Mouse (Mus musculus) hematopoietic multipotent progenitor cell, adult 10-12 weeks (in vitro differentiated cells): ENCODE data around the gene Ankrd2. TPM values are rescaled to one million over a fixed set of nuclear protein-coding genes. Genes with fewer than 3 reads are reported as not detected.

Experiments used
- polyA plus RNA-seq: library from polyadenylated mRNA; stranded (reverse); fragments of >175 nt; gene quantifications from 2 replicates; pipeline ENCODE4 v1.2.3, GENCODE M21; 2012; ENCODE audit warnings: low replicate concordance

Gene Ankrd2
- 0.88 and 2.3 TPM in 2 replicates for polyA plus RNA-seq

DNA sequence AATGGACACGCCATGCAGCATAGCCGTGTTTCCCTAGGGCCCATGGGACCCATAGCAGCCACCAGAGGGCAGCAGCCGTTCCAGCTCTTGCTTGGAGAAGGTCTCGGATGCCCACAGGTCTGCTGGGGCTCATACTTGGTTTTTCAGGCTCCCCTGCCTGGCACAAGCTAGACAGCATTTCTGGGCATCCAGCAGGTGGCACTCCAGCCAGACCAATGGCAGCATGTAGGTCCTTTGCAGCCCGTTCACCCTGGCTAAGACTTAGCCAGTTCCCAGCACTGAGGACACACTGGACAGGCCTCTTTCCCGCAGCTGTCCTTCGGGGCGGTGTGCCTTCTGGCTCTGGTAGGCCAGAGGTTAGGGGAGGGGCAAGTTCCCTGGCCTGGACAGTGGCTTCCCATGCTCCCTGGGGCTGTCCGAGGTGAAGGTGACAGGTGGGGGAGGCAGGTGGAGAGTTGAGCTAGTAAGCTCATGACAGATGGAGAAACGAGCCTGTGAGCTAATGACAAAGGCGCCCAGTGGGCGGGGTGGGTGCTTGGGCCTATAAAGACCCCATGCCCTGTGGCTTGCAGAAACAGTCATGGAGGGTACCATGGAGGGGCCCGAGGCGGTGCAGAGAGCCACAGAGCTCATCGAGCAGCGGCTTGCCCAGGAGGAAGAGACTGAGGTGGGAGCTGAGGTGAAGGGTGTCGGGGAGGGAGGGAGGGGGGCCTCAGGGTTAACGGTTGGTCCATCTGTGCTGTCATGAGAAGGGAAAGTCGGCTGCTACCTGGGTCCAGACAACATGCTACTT lies at the start of gene Ankrd2:
Gene Ankrd2, plus strand, starts transcription at position 545 of the 793 bp plus-strand sequence.

DNA sequence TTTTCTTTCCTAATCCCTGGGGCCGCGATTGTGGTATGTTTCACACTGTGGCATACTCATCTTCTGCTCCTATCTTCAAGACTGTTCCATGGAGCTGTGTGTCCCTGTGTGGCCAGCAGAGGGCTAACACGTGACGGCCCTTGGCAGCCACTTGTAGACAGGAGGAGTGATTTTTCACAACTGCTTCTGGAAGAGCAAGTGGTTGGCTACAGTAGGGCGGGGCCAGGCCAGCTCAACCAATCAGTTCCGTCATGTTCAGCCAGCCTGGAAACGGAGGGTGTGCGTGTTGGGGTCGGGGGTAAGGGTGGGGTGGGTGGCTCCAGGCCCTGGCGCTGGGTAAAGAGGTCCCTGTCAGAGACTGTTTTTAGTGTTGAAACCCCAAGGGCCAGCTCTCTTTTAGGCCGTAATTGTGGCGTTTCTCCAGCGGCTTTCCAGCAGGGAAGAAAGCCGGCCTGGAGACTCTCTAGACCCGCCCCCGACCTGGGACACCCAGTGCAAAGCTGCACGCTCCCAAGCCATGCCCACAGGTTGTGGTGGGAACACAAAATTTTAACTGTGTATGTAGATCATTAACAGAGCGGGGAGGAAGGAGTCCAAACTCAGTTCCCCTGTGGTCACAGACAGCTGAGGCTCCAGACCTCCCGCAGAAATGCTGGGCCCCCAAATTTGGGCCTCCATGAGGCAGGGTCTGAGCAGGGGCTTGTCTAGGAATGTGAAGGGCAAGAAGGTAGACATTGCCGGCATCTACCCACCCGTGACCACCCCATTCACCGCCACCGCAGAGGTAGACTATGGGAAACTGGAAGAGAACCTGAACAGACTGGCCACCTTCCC lies 9.7 kb downstream of the Ankrd2 start, which contains the start of gene Hoga1:
Gene Hoga1, plus strand, starts transcription at position 342 of the 834 bp plus-strand sequence.

DNA sequence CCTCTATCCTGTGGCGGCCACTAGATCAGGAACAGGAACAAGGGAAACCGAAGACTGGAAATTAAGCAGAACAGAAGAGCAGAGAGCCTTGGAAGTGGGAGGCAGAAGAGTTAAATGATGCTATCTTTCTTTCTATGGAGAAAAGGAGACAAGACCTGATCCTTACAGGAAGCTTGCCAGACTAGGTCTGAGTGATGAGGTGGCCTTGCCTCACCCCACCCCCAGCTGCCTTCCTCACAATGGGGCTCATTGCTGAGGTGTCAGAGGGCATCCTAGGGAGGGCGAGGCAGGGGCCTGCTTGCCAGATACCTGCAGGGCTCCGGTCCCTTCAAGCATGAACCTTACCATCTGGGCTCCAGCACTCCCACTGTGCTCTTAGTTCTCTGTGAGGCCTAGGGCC lies 16.1 kb downstream of the Ankrd2 start, which contains the start of gene 4933411K16Rik:
Gene 4933411K16Rik, plus strand, starts transcription at position 301 of the 400 bp plus-strand sequence.

DNA sequence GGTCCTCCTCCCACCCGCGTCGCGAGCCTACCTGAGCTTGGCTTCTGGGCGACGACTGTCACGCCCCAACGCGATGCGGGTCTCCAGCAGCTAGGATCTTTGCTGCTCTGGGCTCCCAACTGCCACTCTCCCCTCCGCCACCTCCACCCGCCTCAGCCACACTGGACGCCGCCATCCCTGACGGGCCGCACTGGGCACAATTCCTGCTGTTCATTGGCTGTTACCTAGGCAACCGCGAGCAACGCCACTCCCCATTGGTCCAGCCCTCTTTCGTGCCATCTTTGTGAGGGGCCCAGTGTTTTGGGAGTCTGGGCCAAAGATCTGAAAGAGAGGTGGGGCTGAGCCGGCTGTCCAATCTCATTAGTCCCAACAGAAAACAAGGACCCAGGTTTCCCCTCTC lies 50.4 kb downstream of the Ankrd2 start, which contains the start of gene Morn4:
Gene Morn4, minus strand, starts transcription at position 192 of the 400 bp plus-strand sequence.

DNA sequence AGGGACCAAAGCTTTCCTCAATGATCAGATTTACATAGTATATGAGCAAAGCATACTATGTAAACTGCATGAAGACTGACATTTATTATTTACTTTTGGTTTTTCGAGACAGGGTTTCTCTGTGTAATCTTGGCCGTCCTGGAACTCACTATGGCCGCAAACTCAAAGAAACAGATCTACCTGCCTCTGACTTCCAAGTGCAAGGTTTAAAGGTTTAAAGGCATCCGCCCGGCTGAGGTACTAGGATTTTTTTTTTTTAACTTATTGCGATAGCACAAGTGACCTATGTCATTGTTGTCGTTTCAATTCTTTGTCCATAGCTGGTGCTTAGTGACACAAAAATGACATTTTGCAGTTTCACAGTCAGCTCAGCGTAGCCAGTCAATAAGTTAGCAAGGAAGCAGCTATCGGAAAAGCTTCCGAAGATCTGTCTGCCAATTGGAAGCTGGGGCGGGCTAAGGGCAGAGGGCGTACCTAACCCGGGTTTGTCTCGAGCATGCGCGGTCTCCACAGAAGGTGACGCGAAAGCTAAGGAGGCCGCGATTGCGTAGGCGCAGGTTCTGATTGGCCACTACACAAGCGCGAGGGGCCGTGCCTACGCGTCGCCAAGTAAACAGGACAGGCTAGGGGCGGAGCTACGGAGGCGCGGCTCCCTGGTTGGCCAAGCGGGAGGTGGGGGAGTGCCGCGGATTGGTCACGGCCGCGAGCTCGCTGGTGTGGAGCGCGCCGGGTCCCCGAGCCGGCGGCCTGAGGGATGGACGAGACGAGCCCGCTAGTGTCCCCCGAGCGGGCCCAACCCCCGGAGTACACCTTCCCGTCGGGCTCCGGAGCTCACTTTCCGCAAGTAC lies 54.2 kb downstream of the Ankrd2 start, which contains the start of gene Pi4k2a:
Gene Pi4k2a, plus strand, starts transcription at position 723 of the 848 bp plus-strand sequence.

Other genes starting within 250 kb of the Ankrd2 start
- 1.1 and 1.4 TPM in 2 replicates for gene Arhgap19, start 234.0 kb upstream of the Ankrd2 start, polyA plus RNA-seq
- gene Frat1, start 206.0 kb upstream of the Ankrd2 start, polyA plus RNA-seq, result 14.5 and 27.0 TPM in 2 replicates
- gene Frat2, start 187.9 kb upstream of the Ankrd2 start, polyA plus RNA-seq, result 12.4 and 20.4 TPM in 2 replicates
- gene Rrp12, start 139.8 kb upstream of the Ankrd2 start, polyA plus RNA-seq, result 8.6 and 10.4 TPM in 2 replicates
- gene Pgam1, start 124.1 kb upstream of the Ankrd2 start, polyA plus RNA-seq, result 97.8 and 113 TPM in 2 replicates
- 4.3 and 12.1 TPM in 2 replicates for gene Exosc1, start 102.6 kb upstream of the Ankrd2 start, polyA plus RNA-seq
- gene Zdhhc16, start 102.5 kb upstream of the Ankrd2 start, polyA plus RNA-seq, result 19.2 and 21.3 TPM in 2 replicates
- gene Mms19, start 54.8 kb upstream of the Ankrd2 start, polyA plus RNA-seq, result 16.1 and 17.4 TPM in 2 replicates
- 21.5 and 23.0 TPM in 2 replicates for gene Ubtd1, start 54.2 kb upstream of the Ankrd2 start, polyA plus RNA-seq
- 0.80 TPM in 1 of 2 replicates, not detected in the other for gene Hoga1, start 9.6 kb downstream of the Ankrd2 start, polyA plus RNA-seq
- 0.08 TPM in 1 of 2 replicates, not detected in the other for gene 4933411K16Rik, start 16.2 kb downstream of the Ankrd2 start, polyA plus RNA-seq
- gene Morn4, start 50.4 kb downstream of the Ankrd2 start, polyA plus RNA-seq, result 0.08 TPM in 2 replicates
- gene Pi4k2a, start 54.5 kb downstream of the Ankrd2 start, polyA plus RNA-seq, result 28.0 and 54.8 TPM in 2 replicates
- 26.7 and 58.4 TPM in 2 replicates for gene Avpi1, start 93.1 kb downstream of the Ankrd2 start, polyA plus RNA-seq
- gene Marveld1, start 111.4 kb downstream of the Ankrd2 start, polyA plus RNA-seq, result 17.7 and 33.9 TPM in 2 replicates
- gene Zfyve27, start 128.0 kb downstream of the Ankrd2 start, polyA plus RNA-seq, result 26.0 and 40.9 TPM in 2 replicates
- not detected in 2 replicates for gene Sfrp5, start 166.3 kb downstream of the Ankrd2 start, polyA plus RNA-seq
- gene Golga7b, start 211.6 kb downstream of the Ankrd2 start, polyA plus RNA-seq, result 0.03 TPM in 1 of 2 replicates, not detected in the other